Mouse (Mus musculus) hindbrain, embryonic 15.5 days (tissue): ENCODE measurements around the gene Ndufs4. TPM values are rescaled to one million over a fixed set of nuclear protein-coding genes. Genes with fewer than 3 reads are reported as not detected.

ENCODE experiments used
- ATAC-seq: fragments of 200-750 bp; cut with Nextera tagmentation; 2 replicates; pipeline ENCODE4 v1.8.0; 2017; ENCODE audit warnings: low read depth, moderate number of reproducible peaks, moderate TSS enrichment; ENCODE audit not compliant: low FRiP score
- H3K27ac ChIP-seq: fragments of 300-500 bp; sonication (generic); replicated peaks from 2 replicates; pipeline ENCODE4 v1.5.1; 2015; ENCODE audit warnings: mild to moderate bottlenecking, inconsistent platforms
- H3K27me3 ChIP-seq: fragments of 300-500 bp; sonication (generic); 2 replicates; pipeline ENCODE4 v1.6.1; 2015; ENCODE audit warnings: control low read depth, inconsistent platforms
- H3K36me3 ChIP-seq: fragments of 300-500 bp; sonication (generic); 2 replicates; pipeline ENCODE4 v1.6.1; 2015; ENCODE audit warnings: control low read depth, inconsistent platforms
- H3K4me1 ChIP-seq: fragments of 300-500 bp; sonication (generic); replicated peaks from 2 replicates; pipeline ENCODE4 v1.6.1; 2015; ENCODE audit warnings: control low read depth, inconsistent platforms
- H3K4me2 ChIP-seq: fragments of 300-500 bp; sonication (generic); 2 replicates; pipeline ENCODE4 v1.6.1; 2015; ENCODE audit warnings: moderate library complexity, mild to moderate bottlenecking, inconsistent platforms
- H3K4me3 ChIP-seq: fragments of 300-500 bp; sonication (generic); 2 replicates; pipeline ENCODE4 v1.5.1; 2015; ENCODE audit warnings: mild to moderate bottlenecking, inconsistent platforms
- H3K9ac ChIP-seq: fragments of 300-500 bp; sonication (generic); 2 replicates; pipeline ENCODE4 v1.6.1; 2015; ENCODE audit warnings: inconsistent platforms
- H3K9me3 ChIP-seq: fragments of 300-500 bp; sonication (generic); 2 replicates; pipeline ENCODE4 v1.6.1; 2016; ENCODE audit warnings: control low read depth, inconsistent platforms
- WGBS: fragments of 180-500 bp; shearing (Covaris S2); methylation state at CpG from one replicate; pipeline ENCODE4 v1.1.7; 2015; 5-methylcytosine and 5-hydroxymethylcytosine counted together
- polyA plus RNA-seq: library from polyadenylated mRNA; unstranded; fragments of >200 nt; fragmentation: Nextera tagmentation; extraction: Ambion mirVana; gene quantifications from 2 replicates; pipeline ENCODE4 v1.2.1, GENCODE M21; 2015

Ndufs4 gene
- polyA plus RNA-seq: 348 and 377 TPM in 2 replicates

DNA sequence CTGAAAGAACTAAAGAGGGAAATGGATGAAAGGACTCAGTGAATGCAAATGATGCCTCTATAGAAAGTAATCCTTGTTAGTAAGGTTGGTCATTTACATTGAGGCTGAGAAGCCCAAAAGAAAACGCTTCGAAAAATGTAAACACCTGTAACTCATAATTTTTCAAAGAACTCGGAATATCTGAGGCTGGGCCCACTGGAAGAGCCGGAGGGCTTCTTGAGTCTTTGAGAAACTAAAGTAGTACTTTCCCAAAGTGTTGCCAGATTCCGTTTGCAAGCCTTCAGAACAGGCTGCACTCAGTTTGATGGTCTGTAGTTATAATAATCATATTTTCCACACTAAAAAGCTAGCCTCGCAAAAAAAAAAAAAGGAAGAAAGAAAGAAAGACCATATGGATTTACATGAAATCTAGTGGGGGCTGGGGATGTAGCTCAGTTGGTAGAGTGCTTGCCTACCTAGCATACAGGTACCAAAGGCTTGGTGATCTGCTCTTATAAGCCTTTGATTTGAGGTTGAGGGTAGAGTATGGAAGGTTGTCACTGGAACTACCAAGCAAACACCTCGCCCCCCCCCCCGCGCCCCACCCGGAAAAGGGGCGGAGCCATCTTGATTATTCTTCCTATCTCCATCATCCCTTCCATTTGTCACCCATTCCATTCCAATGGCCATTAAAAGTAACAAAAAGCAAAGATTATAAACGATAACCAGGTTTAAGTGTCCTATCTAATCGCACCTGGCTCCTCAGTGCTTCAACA, at the start of gene Ndufs4:
TSS of gene Ndufs4 (minus strand) at position 48 of the 755 bp plus-strand sequence.
- no peaks in the 10 kb centered on the region for H3K27me3 ChIP-seq
- peak within 1 kb of the TSS; percentile 60 for H3K4me2 ChIP-seq
- no peak for ATAC-seq
- H3K9me3 ChIP-seq: no peaks in the 10 kb centered on the region
- H3K4me1 ChIP-seq: peaks cover 13% of the 10 kb centered on the region
- H3K9ac ChIP-seq: peak within 1 kb of the TSS; percentile 66
- peak within 1 kb of the TSS; percentile 74 for H3K4me3 ChIP-seq
- H3K36me3 ChIP-seq: no peaks in the 10 kb centered on the region
- peak within 1 kb of the TSS; percentile 90 for H3K27ac ChIP-seq
- WGBS: 55% methylated on average over 13 of the region's 13 CpGs

DNA sequence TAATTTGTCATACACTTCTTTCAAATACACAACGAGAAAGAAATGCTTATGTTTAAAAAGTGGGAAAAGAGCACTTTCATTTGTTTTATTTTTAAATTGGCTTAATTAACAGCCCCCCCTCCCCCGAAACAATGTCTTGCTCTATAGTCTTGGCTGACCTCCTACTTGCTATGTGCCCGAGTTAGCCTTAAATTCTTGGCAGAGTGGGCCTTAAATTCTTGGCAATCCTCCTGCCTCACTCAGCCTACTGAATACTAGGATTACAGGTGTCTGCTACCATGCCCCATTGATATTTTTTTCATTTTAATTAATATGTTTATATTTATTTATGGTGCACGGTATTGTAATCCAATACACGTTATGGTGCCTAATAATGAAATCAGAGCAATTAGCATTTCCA, 44.4 kb upstream of the Ndufs4 start:
- no peak overlapping the region for H3K9ac ChIP-seq
- H3K36me3 ChIP-seq: no peaks in the 10 kb centered on the region
- H3K27me3 ChIP-seq: no peaks in the 10 kb centered on the region
- no peak overlapping the region for H3K4me3 ChIP-seq
- WGBS: 74% methylated on average over 5 of the region's 5 CpGs
- no peak overlapping the region for H3K27ac ChIP-seq
- H3K9me3 ChIP-seq: no peaks in the 10 kb centered on the region
- ATAC-seq: no peak
- H3K4me1 ChIP-seq: no peaks in the 10 kb centered on the region
- H3K4me2 ChIP-seq: no peak overlapping the region

DNA sequence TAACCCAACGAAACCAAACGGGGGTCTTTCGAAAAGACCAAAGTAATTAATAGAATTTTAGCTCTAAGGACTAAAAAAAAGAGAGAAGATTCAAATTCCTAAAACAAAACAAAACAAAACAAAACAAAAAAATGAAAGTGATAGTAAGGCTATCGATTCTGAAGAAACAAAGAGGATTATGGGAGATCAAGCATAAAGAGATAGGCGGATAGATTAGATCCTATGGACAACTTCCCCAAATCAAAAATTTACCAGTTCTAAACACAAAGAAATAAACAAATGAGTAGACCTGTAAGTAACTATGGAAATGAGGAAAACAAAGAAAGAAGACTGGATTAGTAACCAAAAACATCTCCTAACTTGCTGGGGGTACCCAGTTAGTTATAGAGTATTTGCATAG, 37.2 kb upstream of the Ndufs4 start:
- H3K4me2 ChIP-seq: no peak overlapping the region
- no peak for ATAC-seq
- no peaks in the 10 kb centered on the region for H3K4me1 ChIP-seq
- no peaks in the 10 kb centered on the region for H3K27me3 ChIP-seq
- no peak overlapping the region for H3K27ac ChIP-seq
- H3K9ac ChIP-seq: no peak overlapping the region
- H3K36me3 ChIP-seq: no peaks in the 10 kb centered on the region
- H3K9me3 ChIP-seq: no peaks in the 10 kb centered on the region
- 94% methylated on average over 5 of the region's 5 CpGs for WGBS
- H3K4me3 ChIP-seq: no peak overlapping the region

DNA sequence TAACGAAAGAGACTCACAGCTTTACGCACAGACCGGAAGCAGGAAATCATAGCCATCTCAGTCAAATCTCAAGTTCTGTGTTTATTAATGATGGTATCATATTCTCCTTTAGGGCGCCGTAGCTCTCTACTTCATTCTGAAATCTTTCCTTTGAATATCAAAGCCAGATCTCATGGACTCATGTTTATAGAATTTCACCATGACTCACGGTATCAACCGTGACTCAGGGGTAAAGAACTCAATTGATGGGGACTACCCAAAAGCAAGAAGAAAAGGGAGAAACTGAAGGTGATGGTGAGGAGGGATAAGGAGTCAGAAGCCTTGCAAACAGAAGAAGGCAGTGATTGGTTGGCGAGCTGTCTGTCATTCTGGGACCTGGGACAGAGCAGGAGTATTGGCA, 32.2 kb upstream of the Ndufs4 start:
- Histone ChIP-seq H3K4me1 (no peaks in the 10 kb centered on the region), H3K9ac (no peak overlapping the region), H3K27me3 (no peaks in the 10 kb centered on the region), H3K27ac (no peak overlapping the region), H3K4me3 (no peak overlapping the region), H3K4me2 (no peak overlapping the region), H3K36me3 (no peaks in the 10 kb centered on the region), H3K9me3 (no peaks in the 10 kb centered on the region)
- ATAC-seq: no peak
- 91% methylated on average over 8 of the region's 8 CpGs for WGBS

DNA sequence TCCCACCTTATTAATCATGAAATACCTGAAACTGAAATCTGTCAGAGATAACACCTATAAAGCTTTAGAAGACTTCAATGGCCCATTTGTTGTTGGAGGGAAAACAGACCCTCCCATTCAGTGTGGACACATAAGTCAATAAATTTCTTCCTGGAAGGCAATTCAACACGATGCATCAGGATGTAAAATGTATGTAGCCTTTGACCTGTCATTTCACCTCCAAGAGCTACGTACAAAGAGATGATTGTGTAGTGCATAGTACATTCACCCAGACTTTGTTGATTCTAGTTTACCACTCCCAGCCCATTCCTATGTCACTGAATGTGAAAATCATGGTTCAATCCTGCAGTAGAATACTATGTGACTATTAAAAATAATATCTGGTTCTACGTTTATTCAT, 31.3 kb upstream of the Ndufs4 start:
- no peak overlapping the region for H3K4me2 ChIP-seq
- ATAC-seq: no peak
- H3K27ac ChIP-seq: no peak overlapping the region
- H3K9me3 ChIP-seq: no peaks in the 10 kb centered on the region
- no peak overlapping the region for H3K4me3 ChIP-seq
- no peak overlapping the region for H3K9ac ChIP-seq
- WGBS: 74% methylated on average over 3 of the region's 3 CpGs
- H3K27me3 ChIP-seq: no peaks in the 10 kb centered on the region
- H3K36me3 ChIP-seq: no peaks in the 10 kb centered on the region
- no peaks in the 10 kb centered on the region for H3K4me1 ChIP-seq

DNA sequence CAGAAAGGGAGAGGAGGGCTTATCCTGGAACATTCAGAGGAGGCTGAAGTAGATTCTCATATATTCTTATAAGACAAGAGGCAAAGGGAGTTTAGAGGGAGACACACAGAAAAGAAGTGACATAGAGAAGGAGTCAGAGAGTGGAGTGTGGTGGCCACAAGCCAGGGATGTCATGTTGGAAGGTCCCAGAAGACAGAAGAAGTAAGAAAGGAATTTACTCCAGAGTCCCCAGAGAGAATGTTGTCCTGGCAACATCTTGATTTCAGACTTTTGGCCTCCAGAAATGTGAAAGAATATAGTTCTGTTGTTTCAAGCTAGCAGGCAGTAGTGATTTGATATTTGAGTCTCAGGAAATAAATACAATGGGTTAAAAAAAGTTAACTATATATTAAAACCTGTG, 24.3 kb upstream of the Ndufs4 start:
- Histone ChIP-seq H3K27ac (no peak overlapping the region), H3K36me3 (no peaks in the 10 kb centered on the region), H3K4me1 (no peaks in the 10 kb centered on the region), H3K4me2 (no peak overlapping the region), H3K4me3 (no peak overlapping the region), H3K9me3 (no peaks in the 10 kb centered on the region), H3K27me3 (no peaks in the 10 kb centered on the region), H3K9ac (no peak overlapping the region)
- ATAC-seq: no peak

DNA sequence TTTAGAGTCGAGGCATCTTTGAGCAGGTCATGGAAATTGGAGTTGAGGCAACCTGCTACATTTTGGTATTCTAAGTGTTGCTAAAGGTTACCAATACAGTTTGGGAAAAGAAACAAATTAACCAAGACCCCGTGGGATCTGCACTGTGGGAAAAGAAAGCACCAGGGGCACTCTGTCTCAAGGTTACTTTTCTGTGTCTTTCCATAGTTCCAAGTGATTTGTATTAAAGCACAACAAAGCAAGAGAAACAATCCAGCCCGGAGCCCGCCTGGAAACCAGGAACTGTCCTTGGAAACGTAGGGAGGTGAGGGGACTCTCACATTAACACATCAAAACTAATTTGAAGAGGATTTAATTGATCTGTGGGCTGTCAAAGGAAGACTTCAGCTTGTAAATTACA, 18.8 kb upstream of the Ndufs4 start:
- Histone ChIP-seq H3K36me3 (no peaks in the 10 kb centered on the region), H3K9me3 (no peaks in the 10 kb centered on the region), H3K4me3 (no peak overlapping the region), H3K9ac (no peak overlapping the region), H3K4me1 (no peaks in the 10 kb centered on the region), H3K27ac (no peak overlapping the region), H3K27me3 (no peaks in the 10 kb centered on the region), H3K4me2 (no peak overlapping the region)
- no peak for ATAC-seq
- 4% methylated on average over 5 of the region's 5 CpGs for WGBS

DNA sequence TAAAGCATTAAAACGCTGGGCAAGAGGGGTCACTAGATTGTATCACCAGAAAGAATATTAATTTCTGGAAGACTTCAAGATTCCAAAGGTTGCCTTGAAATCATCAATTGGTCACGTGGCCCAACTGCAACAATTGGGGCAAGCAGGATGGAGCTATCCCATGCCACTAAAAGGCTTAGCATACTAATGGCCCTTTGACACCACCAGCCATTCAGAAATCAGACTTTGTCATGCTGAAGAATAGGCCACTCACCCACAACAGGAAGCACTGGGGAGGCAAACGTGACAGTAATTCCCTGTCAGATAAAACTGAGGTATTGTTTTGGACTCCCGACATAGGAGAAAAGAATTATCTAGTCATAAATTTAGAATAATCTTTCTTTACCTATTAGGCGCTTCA, 18.4 kb upstream of the Ndufs4 start:
- no peaks in the 10 kb centered on the region for H3K4me1 ChIP-seq
- no peaks in the 10 kb centered on the region for H3K27me3 ChIP-seq
- no peak overlapping the region for H3K4me3 ChIP-seq
- H3K9me3 ChIP-seq: no peaks in the 10 kb centered on the region
- H3K4me2 ChIP-seq: no peak overlapping the region
- ATAC-seq: no peak
- H3K36me3 ChIP-seq: no peaks in the 10 kb centered on the region
- H3K27ac ChIP-seq: no peak overlapping the region
- WGBS: 6% methylated on average over 5 of the region's 5 CpGs
- H3K9ac ChIP-seq: no peak overlapping the region

DNA sequence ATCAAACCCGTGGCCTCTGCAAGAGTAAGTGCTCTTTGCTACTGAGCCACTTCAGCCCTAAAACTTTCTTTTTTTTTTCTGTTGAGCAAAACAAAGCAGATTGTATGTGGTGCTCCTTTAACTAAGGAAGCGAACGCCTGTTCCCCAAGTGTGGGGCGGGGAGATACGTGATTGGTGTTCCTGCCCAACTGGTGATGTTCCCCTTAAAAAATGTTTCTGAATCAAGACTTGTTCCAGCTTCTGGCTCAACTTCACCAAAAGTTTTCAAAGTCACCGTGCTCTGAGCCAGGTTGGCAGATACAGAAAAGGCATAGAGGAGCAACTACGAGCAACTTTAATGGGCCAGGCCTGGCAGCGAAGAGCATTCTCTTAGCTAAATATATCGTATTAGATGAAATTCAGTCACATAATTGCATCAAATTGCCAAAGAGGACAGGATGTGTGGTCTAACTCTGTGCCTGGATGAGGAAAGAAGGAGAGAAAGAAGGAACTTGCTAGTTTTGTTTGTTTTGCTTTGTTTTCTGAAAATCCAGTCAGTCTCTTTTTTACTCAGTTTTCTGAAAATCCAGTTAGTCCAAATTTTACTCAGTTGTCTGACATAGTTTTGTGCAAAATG, 17.1 kb upstream of the Ndufs4 start:
- no peaks in the 10 kb centered on the region for H3K36me3 ChIP-seq
- H3K9ac ChIP-seq: no peak overlapping the region
- no peak overlapping the region for H3K27ac ChIP-seq
- no peak overlapping the region for H3K4me2 ChIP-seq
- no peaks in the 10 kb centered on the region for H3K4me1 ChIP-seq
- no peak for ATAC-seq
- H3K27me3 ChIP-seq: no peaks in the 10 kb centered on the region
- WGBS: 88% methylated on average over 9 of the region's 9 CpGs
- H3K9me3 ChIP-seq: no peaks in the 10 kb centered on the region
- no peak overlapping the region for H3K4me3 ChIP-seq

DNA sequence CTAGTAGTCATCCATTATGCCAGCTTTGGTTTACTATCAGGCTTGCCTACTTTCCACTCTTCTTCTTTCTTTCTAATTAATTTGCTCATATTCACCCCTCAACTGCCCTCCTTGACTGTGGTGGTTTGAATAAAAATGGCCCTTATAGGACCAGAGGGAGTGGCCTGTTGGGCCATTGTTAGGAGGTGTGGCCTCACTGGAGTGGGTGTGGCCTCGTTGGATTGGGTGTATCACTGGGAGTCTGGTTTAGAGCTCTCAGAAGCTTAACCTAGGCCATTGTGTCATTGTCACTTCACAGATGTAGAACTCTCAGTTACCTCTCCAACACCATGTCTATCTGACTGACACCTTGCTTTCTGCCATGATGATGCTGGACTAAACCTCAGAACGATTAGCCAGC, 10.8 kb upstream of the Ndufs4 start:
- Histone ChIP-seq H3K4me1 (no peaks in the 10 kb centered on the region), H3K27me3 (no peaks in the 10 kb centered on the region), H3K4me3 (no peak overlapping the region), H3K4me2 (no peak overlapping the region), H3K9me3 (no peaks in the 10 kb centered on the region), H3K27ac (no peak overlapping the region), H3K9ac (no peak overlapping the region), H3K36me3 (no peaks in the 10 kb centered on the region)
- ATAC-seq: no peak
- 90% methylated on average over 2 of the region's 2 CpGs for WGBS

DNA sequence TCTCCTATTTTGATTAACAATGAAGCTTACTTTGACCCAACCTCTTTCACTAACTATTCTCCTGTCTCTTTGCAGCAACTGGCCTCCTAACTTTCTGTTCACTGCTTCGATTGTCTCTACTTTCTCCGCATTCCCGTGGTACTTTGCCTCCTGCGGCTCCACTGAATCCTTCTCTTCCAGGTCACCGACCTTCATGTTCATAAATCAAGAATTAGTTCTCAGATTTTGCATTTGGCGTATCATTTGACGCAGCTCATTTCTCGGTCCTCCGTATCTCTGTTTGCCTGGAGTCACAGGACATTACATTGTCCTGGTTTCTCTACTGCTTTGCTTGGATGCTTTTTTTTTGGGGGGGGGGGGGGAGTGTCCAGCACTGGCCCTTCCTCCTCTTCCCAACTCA, 9.2 kb upstream of the Ndufs4 start:
- no peaks in the 10 kb centered on the region for H3K9me3 ChIP-seq
- 29% methylated on average over 9 of the region's 9 CpGs for WGBS
- no peak overlapping the region for H3K4me2 ChIP-seq
- H3K9ac ChIP-seq: no peak overlapping the region
- H3K4me3 ChIP-seq: no peak overlapping the region
- H3K27ac ChIP-seq: no peak overlapping the region
- no peak for ATAC-seq
- no peaks in the 10 kb centered on the region for H3K36me3 ChIP-seq
- H3K27me3 ChIP-seq: no peaks in the 10 kb centered on the region
- no peaks in the 10 kb centered on the region for H3K4me1 ChIP-seq

DNA sequence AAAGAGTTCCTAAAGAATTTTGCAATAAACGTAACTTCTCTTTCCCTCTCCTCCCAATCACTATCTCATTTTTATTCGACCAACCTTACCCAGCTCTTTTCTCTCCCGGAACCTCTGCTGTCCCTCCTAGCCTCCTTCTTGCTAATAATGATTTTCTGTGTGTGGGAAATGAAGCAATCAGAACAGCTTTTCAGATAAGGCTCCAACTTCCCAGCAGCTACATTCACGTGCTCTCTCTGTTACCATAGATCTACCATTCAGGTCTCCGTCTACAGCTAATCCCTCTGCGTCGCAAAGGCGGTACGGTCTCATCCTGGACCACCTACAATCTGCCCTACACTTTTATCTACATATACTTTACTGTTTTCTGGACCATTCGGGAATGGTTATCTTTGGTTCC, 8.8 kb upstream of the Ndufs4 start:
- Histone ChIP-seq H3K27ac (no peak overlapping the region), H3K27me3 (no peaks in the 10 kb centered on the region), H3K36me3 (no peaks in the 10 kb centered on the region), H3K9me3 (no peaks in the 10 kb centered on the region), H3K4me2 (no peak overlapping the region), H3K9ac (no peak overlapping the region), H3K4me1 (no peaks in the 10 kb centered on the region), H3K4me3 (no peak overlapping the region)
- no peak for ATAC-seq
- WGBS: 36% methylated on average over 10 of the region's 10 CpGs

DNA sequence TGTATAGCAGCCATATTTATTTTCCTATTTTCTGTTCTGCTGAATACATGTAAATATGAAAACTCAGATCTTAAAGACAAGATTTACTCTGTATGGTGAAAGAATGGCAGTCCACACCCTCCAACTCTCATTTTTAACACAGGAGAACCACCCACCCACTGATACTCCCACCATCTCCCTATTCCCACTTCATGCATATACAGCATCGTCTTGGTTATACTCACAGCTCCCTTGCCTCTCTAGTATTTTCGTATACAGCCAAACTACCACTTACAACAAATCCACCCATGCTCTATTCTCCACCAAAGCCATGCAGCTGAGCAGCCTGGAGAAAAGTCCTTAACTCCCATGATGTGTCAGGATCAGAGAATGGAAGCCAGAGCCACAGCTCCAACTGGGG, 6.7 kb upstream of the Ndufs4 start:
- no peak overlapping the region for H3K27ac ChIP-seq
- H3K4me3 ChIP-seq: no peak overlapping the region
- H3K27me3 ChIP-seq: no peaks in the 10 kb centered on the region
- no peaks in the 10 kb centered on the region for H3K9me3 ChIP-seq
- no peaks in the 10 kb centered on the region for H3K36me3 ChIP-seq
- H3K4me2 ChIP-seq: no peak overlapping the region
- no peak for ATAC-seq
- no peak overlapping the region for H3K9ac ChIP-seq
- WGBS: 95% methylated on average over 2 of the region's 2 CpGs
- no peaks in the 10 kb centered on the region for H3K4me1 ChIP-seq
